Mouse (Mus musculus) monocyte, adult 59 days (primary cell): ENCODE data around the gene Fry. TPM values are rescaled to one million over a fixed set of nuclear protein-coding genes. Genes with fewer than 3 reads are reported as not detected.

ENCODE experiments used
- total RNA-seq, 2 experiments: library from RNA; stranded (reverse); gene quantifications; one replicate each; pipeline ENCODE4 v1.2.4; 2023

Gene Fry
- total RNA-seq, result 100 to 1,000 TPM; 162 to 177 TPM

DNA sequence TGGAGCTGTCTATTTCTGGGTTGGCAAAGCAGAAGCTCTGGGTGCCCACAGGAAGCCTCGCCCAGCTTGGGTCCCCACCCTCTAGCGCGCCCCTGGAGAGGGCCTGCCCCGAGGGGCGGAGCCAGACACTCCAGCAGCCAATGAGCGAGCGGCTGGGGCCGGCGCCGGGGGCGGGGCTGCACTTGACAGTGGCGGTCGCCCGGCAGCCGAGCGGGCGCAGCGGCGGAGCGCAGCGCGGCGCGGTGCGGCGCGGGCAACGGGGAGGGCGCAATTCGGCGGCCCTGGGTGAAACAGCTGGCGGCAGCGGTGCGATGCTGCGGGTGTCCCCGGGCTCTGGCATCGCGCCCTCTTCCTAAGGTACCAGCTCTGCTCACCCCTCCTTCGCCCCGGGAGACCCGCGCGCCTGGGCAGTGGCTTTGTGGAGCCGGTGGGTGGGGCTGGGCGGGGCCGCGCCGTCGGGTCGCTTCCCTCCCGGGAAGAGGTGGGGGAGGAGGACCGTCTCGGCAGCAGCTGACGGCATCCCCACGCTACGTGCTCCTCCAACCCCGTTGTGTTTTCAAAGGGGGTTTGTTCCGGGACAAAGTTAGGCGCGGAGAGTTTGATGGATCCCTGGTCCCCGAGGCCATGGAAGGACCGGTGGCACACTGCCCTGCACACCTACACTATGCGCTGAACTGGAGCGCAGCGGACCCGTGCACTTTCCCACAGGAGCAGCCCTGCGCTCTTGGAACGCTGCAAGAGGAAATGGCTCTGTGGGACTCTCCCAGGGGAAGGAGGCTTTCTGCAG lies at the start of gene Fry:
Gene Fry, plus strand, starts transcription at position 191 of the 787 bp plus-strand sequence.

DNA sequence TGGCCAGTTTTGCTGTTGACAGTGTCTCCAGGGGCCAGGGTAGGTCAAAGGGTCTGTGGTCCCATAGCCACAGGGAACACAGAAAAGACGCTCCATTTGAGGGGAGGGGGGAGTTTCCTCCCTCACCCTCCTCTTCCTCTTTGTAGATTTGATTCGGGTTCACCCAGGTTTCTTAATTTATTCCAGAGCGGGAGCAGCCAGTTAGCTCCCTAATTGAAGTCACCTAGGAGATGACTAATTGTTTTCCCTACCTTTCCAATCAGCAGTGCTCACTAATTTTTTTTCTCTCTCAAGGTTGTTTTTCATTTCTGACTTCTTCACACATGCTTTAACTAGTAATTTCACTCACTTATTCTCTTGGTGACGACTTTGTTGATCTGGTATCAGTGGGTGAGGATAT lies 399.6 kb downstream of the Fry start, which contains the start of gene Zar1l:
Gene Zar1l, minus strand, starts transcription at position 101 of the 400 bp plus-strand sequence.

DNA sequence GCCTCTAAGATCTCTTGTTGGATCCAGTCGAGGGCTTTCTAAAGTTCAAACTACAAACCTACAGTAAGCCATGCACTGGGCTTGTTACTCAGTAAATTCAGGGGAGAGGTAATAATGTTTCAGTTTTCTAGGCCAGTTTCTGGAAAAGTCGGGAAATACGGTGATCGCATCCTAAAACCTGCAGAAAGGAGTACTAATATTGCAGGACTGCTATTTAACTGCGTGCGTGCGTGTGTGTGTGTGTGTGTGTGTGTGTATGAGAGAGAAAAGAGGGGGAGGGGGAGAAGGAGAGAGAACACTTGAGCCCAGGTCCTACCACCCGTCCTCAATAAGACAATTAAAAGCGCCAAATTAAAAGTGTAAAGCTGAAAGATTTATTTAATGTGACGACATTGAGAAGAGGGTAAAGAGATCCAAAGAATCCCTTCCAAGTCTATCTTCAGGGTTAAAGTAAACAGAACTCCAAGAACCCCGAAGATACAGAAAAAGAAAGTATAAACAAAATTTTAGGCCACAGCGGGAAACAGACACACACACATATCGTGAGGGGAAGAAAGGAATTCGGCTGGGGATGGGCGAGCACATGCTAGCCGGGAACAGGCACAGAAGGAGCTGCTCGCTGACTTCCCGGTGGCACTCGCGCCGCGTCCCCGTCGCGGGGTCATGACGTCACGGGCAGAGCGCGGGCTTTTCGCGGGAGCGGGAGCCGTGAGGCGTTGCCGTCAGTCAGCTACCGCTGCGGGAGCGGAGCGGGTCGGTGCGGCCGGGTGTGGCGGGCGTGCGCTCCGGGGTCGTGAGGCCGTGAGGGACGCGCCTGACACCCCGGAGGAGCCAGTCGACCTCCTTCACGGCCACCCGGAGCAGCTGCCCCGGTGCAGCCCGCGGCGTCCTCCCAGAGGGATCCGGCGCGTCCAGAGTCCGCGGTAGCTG lies 403.8 kb downstream of the Fry start, which contains the start of gene Brca2:
Gene Brca2, plus strand, starts transcription at position 694 of the 930 bp plus-strand sequence.

Other genes starting within 250 kb of the Fry start
- not detected for gene Rxfp2, start 100.0 kb upstream of the Fry start, total RNA-seq